Mouse (Mus musculus) forebrain, embryonic 16.5 days (tissue): ENCODE results near the gene Thoc3. TPM values are rescaled to one million over a fixed set of nuclear protein-coding genes. Genes with fewer than 3 reads are reported as not detected.

ENCODE experiments used
- ATAC-seq: fragments of 200-750 bp; cut with Nextera tagmentation; 2 replicates; pipeline ENCODE4 v1.8.0; 2017; ENCODE audit warnings: mild to moderate bottlenecking, moderate library complexity
- H3K27ac ChIP-seq: fragments of 300-500 bp; sonication (generic); 2 replicates; pipeline ENCODE4 v1.5.1; 2014; ENCODE audit warnings: low read length, control low read depth
- H3K27me3 ChIP-seq: fragments of 300-500 bp; sonication (generic); replicated peaks from 2 replicates; pipeline ENCODE4 v1.6.1; 2014; ENCODE audit warnings: low read length; ENCODE audit not compliant: control insufficient read depth, insufficient read depth
- H3K36me3 ChIP-seq: fragments of 300-500 bp; sonication (generic); 2 replicates; pipeline ENCODE4 v1.6.1; 2014; ENCODE audit not compliant: control insufficient read depth, insufficient read depth
- H3K4me1 ChIP-seq: fragments of 300-500 bp; sonication (generic); replicated peaks from 2 replicates; pipeline ENCODE4 v1.6.1; 2014; ENCODE audit warnings: low read length; ENCODE audit not compliant: control insufficient read depth, insufficient read depth
- H3K4me2 ChIP-seq: fragments of 300-500 bp; sonication (generic); 2 replicates; pipeline ENCODE4 v1.6.1; 2014; ENCODE audit warnings: mild to moderate bottlenecking, low read length, control low read depth
- H3K4me3 ChIP-seq: fragments of 300-500 bp; sonication (generic); replicated peaks from 2 replicates; pipeline ENCODE4 v1.5.1; 2014; ENCODE audit warnings: mild to moderate bottlenecking, low read length, control low read depth
- H3K9ac ChIP-seq: fragments of 300-500 bp; sonication (generic); replicated peaks from 2 replicates; pipeline ENCODE4 v1.6.1; 2014; ENCODE audit warnings: low read depth, low read length, control low read depth
- H3K9me3 ChIP-seq: fragments of 300-500 bp; sonication (generic); 2 replicates; pipeline ENCODE4 v1.6.1; 2016; ENCODE audit warnings: low read length; ENCODE audit not compliant: control insufficient read depth
- WGBS: fragments of 180-500 bp; shearing (Covaris S2); extraction: QIAGEN DNeasy Blood & Tissue Kit; methylation state at CpG from one replicate; pipeline ENCODE4 v1.1.7; 2014; 5-methylcytosine and 5-hydroxymethylcytosine counted together
- polyA plus RNA-seq: library from polyadenylated mRNA; unstranded; fragments of >200 nt; fragmentation: Nextera tagmentation; extraction: Ambion mirVana; gene quantifications from 2 replicates; pipeline ENCODE4 v1.2.1, GENCODE M21; 2015

Thoc3 gene
- polyA plus RNA-seq, 1 experiment from 2014 or later = 85.6 TPM

- 0 out of 2 replicates have a peak, but pooled peaks cover 6% of the 10 kb centered on the region for H3K27me3 ChIP-seq
- H3K4me3 ChIP-seq = no peak overlapping the region
- no peak overlapping the region for H3K27ac ChIP-seq
- no peak overlapping the region; the same call in 1 of the 2 replicates for H3K9ac ChIP-seq
- WGBS = under 1% methylated on average over 14 of the region's 15 CpGs
- H3K4me2 ChIP-seq = peak overlapping the region; percentile 36
- H3K36me3 ChIP-seq = no peaks in the 10 kb centered on the region
- H3K4me1 ChIP-seq = peaks cover 16% of the 10 kb centered on the region
- no peaks in the 10 kb centered on the region for H3K9me3 ChIP-seq
- ATAC-seq = peak; percentile 59; the same call in 1 of the 2 replicates
Measured at GRCm38 (mm10) chr13:54447496-54448224, 21.0 kb downstream of the Thoc3 start.

- Histone ChIP-seq H3K36me3 (no peaks in the 10 kb centered on the region), H3K9me3 (no peaks in the 10 kb centered on the region), H3K4me3 (no peak overlapping the region), H3K9ac (0 out of 2 replicates have a peak overlapping the region, but pooled peaks have one; percentile 19), H3K4me2 (0 out of 2 replicates have a peak overlapping the region, but pooled peaks have one; percentile 9), H3K27me3 (0 out of 2 replicates have a peak, but pooled peaks cover 6% of the 10 kb centered on the region), H3K27ac (no peak overlapping the region), H3K4me1 (peaks cover 16% of the 10 kb centered on the region)
- 18% methylated on average over 19 of the region's 19 CpGs for WGBS
- ATAC-seq = peak; percentile 83
Measured at GRCm38 (mm10) chr13:54446686-54447495, 21.8 kb downstream of the Thoc3 start.

- peaks cover 16% of the 10 kb centered on the region for H3K4me1 ChIP-seq
- no peaks in the 10 kb centered on the region for H3K9me3 ChIP-seq
- H3K4me2 ChIP-seq = no peak overlapping the region
- H3K36me3 ChIP-seq = no peaks in the 10 kb centered on the region
- 0 out of 2 replicates have a peak, but pooled peaks cover 4% of the 10 kb centered on the region for H3K27me3 ChIP-seq
- no peak overlapping the region for H3K9ac ChIP-seq
- no peak overlapping the region for H3K4me3 ChIP-seq
- H3K27ac ChIP-seq = no peak overlapping the region
- peak; percentile 54; the same call in 1 of the 2 replicates for ATAC-seq
- 52% methylated on average over 3 of the region's 3 CpGs for WGBS
Measured at GRCm38 (mm10) chr13:54443693-54444092, 25.0 kb downstream of the Thoc3 start.

GRCm38 (mm10) chr13:54439912-54440311 lies 28.7 kb downstream of the Thoc3 start:
- WGBS = 69% methylated on average over 7 of the region's 7 CpGs
- H3K4me1 ChIP-seq = peaks cover 10% of the 10 kb centered on the region
- ATAC-seq = no peak
- H3K4me2 ChIP-seq = no peak overlapping the region
- no peak overlapping the region for H3K27ac ChIP-seq
- H3K9me3 ChIP-seq = no peaks in the 10 kb centered on the region
- H3K4me3 ChIP-seq = no peak overlapping the region
- no peaks in the 10 kb centered on the region for H3K27me3 ChIP-seq
- H3K36me3 ChIP-seq = no peaks in the 10 kb centered on the region
- no peak overlapping the region for H3K9ac ChIP-seq

- ATAC-seq = no peak
- no peak overlapping the region for H3K9ac ChIP-seq
- no peak overlapping the region for H3K4me2 ChIP-seq
- 66% methylated on average over 3 of the region's 3 CpGs for WGBS
- H3K27ac ChIP-seq = no peak overlapping the region
- H3K36me3 ChIP-seq = no peaks in the 10 kb centered on the region
- no peaks in the 10 kb centered on the region for H3K27me3 ChIP-seq
- no peak overlapping the region for H3K4me3 ChIP-seq
- no peaks in the 10 kb centered on the region for H3K9me3 ChIP-seq
- H3K4me1 ChIP-seq = peaks cover 10% of the 10 kb centered on the region
Measured at GRCm38 (mm10) chr13:54438814-54439213, 29.8 kb downstream of the Thoc3 start.

GRCm38 (mm10) chr13:54437083-54437482 lies 31.6 kb downstream of the Thoc3 start:
- H3K4me1 ChIP-seq = peaks cover 4% of the 10 kb centered on the region; the same call in 1 of the 2 replicates
- no peak overlapping the region for H3K4me2 ChIP-seq
- H3K27me3 ChIP-seq = no peaks in the 10 kb centered on the region
- no peak overlapping the region for H3K4me3 ChIP-seq
- ATAC-seq = no peak
- H3K9me3 ChIP-seq = no peaks in the 10 kb centered on the region
- 83% methylated on average over 6 of the region's 6 CpGs for WGBS
- H3K27ac ChIP-seq = no peak overlapping the region
- H3K9ac ChIP-seq = no peak overlapping the region
- H3K36me3 ChIP-seq = no peaks in the 10 kb centered on the region

- Histone ChIP-seq H3K4me3 (no peak overlapping the region), H3K27ac (no peak overlapping the region), H3K36me3 (no peaks in the 10 kb centered on the region), H3K4me1 (peaks cover 4% of the 10 kb centered on the region; the same call in 1 of the 2 replicates), H3K27me3 (no peaks in the 10 kb centered on the region), H3K4me2 (no peak overlapping the region), H3K9ac (no peak overlapping the region), H3K9me3 (no peaks in the 10 kb centered on the region)
- ATAC-seq = no peak
- 79% methylated on average over 5 of the region's 5 CpGs for WGBS
Measured at GRCm38 (mm10) chr13:54436666-54437065, 32.0 kb downstream of the Thoc3 start.

GRCm38 (mm10) chr13:54431161-54431560 lies 37.5 kb downstream of the Thoc3 start:
- WGBS = 91% methylated on average over 9 of the region's 9 CpGs
- no peaks in the 10 kb centered on the region for H3K27me3 ChIP-seq
- H3K36me3 ChIP-seq = no peaks in the 10 kb centered on the region

GRCm38 (mm10) chr13:54430051-54430450 lies 38.6 kb downstream of the Thoc3 start:
- Histone ChIP-seq H3K9ac (no peak overlapping the region), H3K4me3 (no peak overlapping the region), H3K9me3 (no peaks in the 10 kb centered on the region), H3K27me3 (no peaks in the 10 kb centered on the region), H3K27ac (no peak overlapping the region), H3K36me3 (no peaks in the 10 kb centered on the region), H3K4me1 (peaks cover 6% of the 10 kb centered on the region), H3K4me2 (no peak overlapping the region)
- no peak for ATAC-seq
- 74% methylated on average over 2 of the region's 2 CpGs for WGBS

More at GRCm38 (mm10) chr13:54431161-54431560, 37.5 kb downstream of the Thoc3 start:
- H3K4me2 ChIP-seq = no peak overlapping the region
- no peak overlapping the region for H3K4me3 ChIP-seq
- no peaks in the 10 kb centered on the region for H3K4me1 ChIP-seq
- no peak overlapping the region for H3K9ac ChIP-seq
- H3K9me3 ChIP-seq = no peaks in the 10 kb centered on the region
- no peak overlapping the region for H3K27ac ChIP-seq
- ATAC-seq = no peak
